Mouse (Mus musculus): ENCODE measurements around the gene Fcer1g. TPM values are rescaled to one million over a fixed set of nuclear protein-coding genes. Genes with fewer than 3 reads are reported as not detected.

Fcer1g gene
- polyA plus RNA-seq (2015; fragmentation: Nextera tagmentation; extraction: Ambion mirVana) = 115 and 118 TPM in 2 replicates

DNA sequence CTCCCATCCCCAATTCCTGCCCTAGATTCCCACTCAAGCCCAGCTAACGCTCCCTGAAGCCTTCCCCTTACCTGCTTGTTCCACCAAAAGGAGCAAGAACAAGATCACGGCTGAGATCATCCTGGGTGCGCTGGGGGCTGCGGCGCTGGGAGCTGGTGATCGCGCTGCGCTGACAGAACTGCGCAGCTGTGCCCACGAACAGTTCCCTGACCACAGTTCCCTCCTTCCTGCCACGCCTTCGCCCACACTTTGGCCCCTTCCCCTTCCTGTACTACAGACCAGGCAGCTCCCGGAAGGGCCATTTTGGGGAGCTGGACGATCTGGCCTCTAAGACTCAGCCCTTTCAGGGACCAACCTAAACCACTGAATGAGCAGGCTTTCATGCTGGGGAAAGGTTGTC is at the start of gene Fcer1g:
Gene Fcer1g (minus strand): TSS at position 240 of the 400 bp plus-strand sequence.
- no peaks in the 10 kb centered on the region for H3K9me3 ChIP-seq (replicated peaks)
- no peaks in the 10 kb centered on the region for H3K27me3 ChIP-seq
- H3K36me3 ChIP-seq (replicated peaks) = peaks cover 53% of the 10 kb centered on the region
- 0 out of 2 replicates have a peak, but pooled peaks have one; percentile 23 for ATAC-seq (ENCODE audit: insufficient read depth)
- peaks cover 50% of the 10 kb centered on the region for H3K4me1 ChIP-seq (replicated peaks)
- H3K27ac ChIP-seq (replicated peaks) = peak within 1 kb of the TSS; percentile 74
- peak within 1 kb of the TSS; percentile 43 for H3K4me3 ChIP-seq (replicated peaks)
- H3K4me2 ChIP-seq = peak within 1 kb of the TSS; percentile 27
- WGBS (ENCODE audit: insufficient replicate concordance) = 35% methylated on average over 14 of the region's 14 CpGs
- H3K9ac ChIP-seq = no peak within 1 kb of the TSS

DNA sequence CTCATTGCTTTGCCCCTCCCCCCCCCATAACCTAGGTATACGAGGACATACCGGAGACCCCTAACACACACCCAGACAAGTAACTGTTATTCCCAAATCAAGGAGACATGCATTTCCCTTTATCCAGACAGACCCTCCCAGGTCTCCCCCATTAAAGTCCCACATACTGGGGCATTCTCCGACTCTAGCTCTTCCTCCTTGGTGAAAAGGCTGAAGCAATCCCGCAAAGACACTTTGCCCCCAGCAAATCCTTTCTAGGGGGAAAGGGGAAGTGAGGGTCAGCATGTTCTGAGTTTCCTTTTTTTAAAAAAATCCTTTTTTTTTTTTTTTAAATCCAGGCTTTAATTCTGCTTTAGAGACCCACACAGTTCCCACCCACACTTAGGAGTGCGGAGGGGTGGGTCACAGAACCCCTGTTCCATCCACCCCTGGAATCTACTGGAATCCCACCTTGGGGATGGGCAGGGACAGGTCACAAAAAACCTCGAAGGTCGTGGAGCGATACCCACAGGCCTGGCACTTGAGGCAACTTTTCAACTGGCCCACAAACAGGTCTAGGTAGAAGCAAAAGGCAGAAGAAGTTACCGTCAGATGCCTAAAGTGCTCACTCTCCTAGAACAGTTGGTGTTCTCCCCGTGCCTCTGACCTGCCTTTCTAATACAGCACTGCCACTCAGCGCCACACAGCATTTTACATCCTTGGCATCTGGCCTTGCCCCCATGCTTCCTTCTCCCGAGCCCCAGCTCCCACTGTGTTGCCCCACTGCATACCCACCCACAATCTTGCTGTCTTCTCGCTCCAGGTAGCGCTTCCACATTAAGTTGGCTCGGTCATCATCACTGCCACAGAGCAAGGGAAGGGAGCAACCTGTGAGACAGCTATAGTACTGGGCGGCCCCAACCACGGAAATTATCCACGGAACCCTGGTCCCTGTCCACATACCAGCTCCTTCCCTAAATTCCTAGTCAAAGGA is 49.3 kb upstream of the Fcer1g start:
- no peaks in the 10 kb centered on the region for H3K27me3 ChIP-seq
- WGBS (ENCODE audit: insufficient replicate concordance) = 80% methylated on average over 18 of the region's 18 CpGs
- peak overlapping the region; percentile 81 for H3K4me2 ChIP-seq
- no peaks in the 10 kb centered on the region for H3K9me3 ChIP-seq (replicated peaks)
- H3K9ac ChIP-seq = no peak overlapping the region
- peaks cover 62% of the 10 kb centered on the region for H3K36me3 ChIP-seq (replicated peaks)
- H3K4me3 ChIP-seq (replicated peaks) = peak overlapping the region; percentile 73
- H3K4me1 ChIP-seq (replicated peaks) = peaks cover 76% of the 10 kb centered on the region
- peak overlapping the region; percentile 98; the same call in 1 of the 2 replicates for H3K27ac ChIP-seq (replicated peaks)
- ATAC-seq (ENCODE audit: insufficient read depth) = no peak

DNA sequence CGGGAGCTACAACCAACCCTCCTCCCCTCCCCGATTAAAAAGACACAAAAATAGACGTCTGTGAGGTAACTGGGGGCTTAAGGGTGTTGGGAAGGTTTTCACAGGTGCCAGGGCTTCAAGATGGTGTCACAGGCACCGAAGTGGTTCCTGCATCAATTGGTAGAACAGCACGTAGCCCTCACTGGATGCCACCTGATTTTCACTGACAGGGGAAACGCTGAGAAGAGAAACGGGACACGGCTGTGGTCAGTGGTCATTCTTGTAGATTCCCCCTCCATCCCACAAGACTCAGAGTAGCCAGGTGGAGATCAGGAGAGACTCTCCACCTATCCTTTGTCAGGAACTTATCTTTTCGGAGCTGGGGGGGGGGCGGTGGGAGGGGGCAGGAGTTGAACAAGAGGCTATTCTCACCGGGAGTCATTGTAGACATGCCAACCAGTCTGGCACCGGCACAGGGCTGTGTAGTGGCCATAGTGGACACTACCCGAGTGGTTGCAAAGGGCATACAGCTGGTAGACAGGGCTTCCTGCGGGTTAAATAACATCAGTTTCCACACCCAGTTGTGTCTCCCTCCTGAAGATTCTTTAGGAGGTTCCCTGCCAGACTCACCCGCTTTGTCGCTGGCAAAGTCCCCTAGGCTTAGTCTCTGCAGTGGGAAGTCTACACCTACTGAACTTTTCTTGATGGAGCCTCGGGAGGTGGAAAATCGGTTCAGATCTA is 48.1 kb upstream of the Fcer1g start:
- H3K9me3 ChIP-seq (replicated peaks) = no peaks in the 10 kb centered on the region
- ATAC-seq (ENCODE audit: insufficient read depth) = no peak
- peaks cover 74% of the 10 kb centered on the region for H3K36me3 ChIP-seq (replicated peaks)
- WGBS (ENCODE audit: insufficient replicate concordance) = 65% methylated on average over 18 of the region's 18 CpGs
- H3K27me3 ChIP-seq = no peaks in the 10 kb centered on the region
- peak overlapping the region; percentile 90 for H3K9ac ChIP-seq
- peak overlapping the region; percentile 73 for H3K4me3 ChIP-seq (replicated peaks)
- peaks cover 80% of the 10 kb centered on the region for H3K4me1 ChIP-seq (replicated peaks)
- peak overlapping the region; percentile 81 for H3K4me2 ChIP-seq
- peak overlapping the region; percentile 98 for H3K27ac ChIP-seq (replicated peaks)

DNA sequence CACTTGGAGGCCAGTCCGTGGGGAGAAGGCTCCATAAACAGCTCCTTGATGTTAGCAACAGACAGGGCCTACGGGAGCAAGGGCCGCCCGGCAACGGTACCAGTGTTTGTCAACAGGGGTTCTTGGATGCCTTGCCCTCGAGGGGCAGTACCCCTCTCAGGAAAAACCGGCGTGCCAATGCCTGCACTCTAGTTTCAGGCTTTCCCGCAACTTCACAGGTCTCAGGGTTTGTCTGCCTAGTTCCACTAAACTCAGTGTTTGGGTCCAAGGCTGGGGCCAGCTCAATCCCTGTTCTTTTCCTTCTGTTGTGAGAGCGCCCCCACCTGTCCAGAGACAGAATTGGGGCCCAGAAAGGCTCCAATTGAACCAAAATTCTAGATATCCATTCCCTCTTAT is 47.4 kb upstream of the Fcer1g start:
- H3K27me3 ChIP-seq = no peaks in the 10 kb centered on the region
- H3K27ac ChIP-seq (replicated peaks) = peak overlapping the region; percentile 98
- WGBS (ENCODE audit: insufficient replicate concordance) = under 1% methylated on average over 10 of the region's 10 CpGs
- H3K4me3 ChIP-seq (replicated peaks) = peak overlapping the region; percentile 73
- H3K4me2 ChIP-seq = peak overlapping the region; percentile 81
- peak; percentile 43 for ATAC-seq (ENCODE audit: insufficient read depth)
- H3K4me1 ChIP-seq (replicated peaks) = peaks cover 79% of the 10 kb centered on the region
- no peaks in the 10 kb centered on the region for H3K9me3 ChIP-seq (replicated peaks)
- H3K9ac ChIP-seq = peak overlapping the region; percentile 90
- peaks cover 79% of the 10 kb centered on the region for H3K36me3 ChIP-seq (replicated peaks)

DNA sequence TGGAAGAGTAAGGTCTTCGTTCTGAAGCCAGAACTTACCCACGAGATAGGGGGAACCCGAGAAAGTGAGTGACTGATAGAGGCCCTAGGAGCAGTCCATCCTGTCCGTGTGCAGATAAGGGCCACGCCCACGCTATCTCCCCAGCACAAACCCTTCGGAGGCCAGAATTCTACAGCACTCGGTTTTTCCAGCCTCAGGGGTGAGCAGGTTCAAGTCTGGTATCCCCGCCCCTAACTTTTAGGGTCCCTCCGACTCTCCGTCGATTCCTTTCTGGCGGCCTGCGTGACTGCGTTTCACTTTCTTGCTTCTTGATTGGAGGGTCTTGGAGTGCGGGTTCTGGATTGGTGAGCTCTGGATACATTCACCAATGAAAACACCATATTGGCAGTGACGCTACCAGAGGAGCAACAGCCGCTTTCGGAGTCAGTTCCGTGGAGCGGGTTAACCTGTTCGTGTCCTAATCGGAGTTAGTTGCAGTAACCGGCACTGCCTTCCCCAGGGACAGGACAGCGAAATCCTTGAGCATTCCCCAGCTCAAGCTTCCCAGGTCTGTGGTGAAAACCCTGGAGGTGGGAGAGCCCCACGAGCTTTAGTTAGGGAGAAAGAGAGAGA is 46.9 kb upstream of the Fcer1g start, which contains the start of gene Ppox:
Gene Ppox (minus strand): TSS at position 271 of the 612 bp plus-strand sequence.
- H3K4me3 ChIP-seq (replicated peaks) = peak within 1 kb of the TSS; percentile 73

DNA sequence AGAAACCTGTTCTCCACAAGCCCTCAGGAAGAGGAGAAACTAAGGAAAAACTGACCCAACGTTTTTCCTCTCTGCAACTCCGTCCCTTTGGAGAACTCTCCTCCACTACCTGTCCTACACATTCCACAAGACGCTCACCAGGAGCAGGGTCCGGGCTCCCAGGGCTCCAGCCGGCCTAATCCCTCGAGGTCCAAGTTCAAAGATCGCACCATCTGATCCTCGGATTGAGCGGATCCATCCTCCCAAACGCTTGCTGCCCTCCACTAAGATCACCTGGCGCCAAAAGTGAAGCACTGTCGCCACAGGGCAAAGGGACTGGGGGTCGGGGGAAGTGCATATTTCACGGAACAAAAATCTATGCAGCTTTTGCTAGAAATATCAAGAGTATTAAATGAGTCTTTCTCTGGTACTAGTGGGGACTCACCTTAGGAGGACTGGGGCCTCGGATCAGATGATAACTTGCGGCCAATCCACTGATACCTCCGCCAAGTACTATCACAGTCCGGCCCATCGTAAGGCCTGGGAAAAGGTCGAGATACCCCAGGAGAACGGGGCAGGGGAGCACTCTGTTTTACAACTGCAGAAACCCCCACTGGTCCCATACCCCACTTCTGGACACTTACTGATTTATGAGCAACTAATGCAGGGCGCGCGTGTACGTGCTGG is 46.2 kb upstream of the Fcer1g start:
- Histone ChIP-seq H3K9me3 (replicated peaks) (no peaks in the 10 kb centered on the region), H3K4me3 (replicated peaks) (peak overlapping the region; percentile 73), H3K27me3 (no peaks in the 10 kb centered on the region), H3K4me1 (replicated peaks) (peaks cover 77% of the 10 kb centered on the region), H3K9ac (peak overlapping the region; percentile 90), H3K36me3 (replicated peaks) (peaks cover 81% of the 10 kb centered on the region), H3K27ac (replicated peaks) (peak overlapping the region; percentile 98), H3K4me2 (peak overlapping the region; percentile 81)
- peak; percentile 50 for ATAC-seq (ENCODE audit: insufficient read depth)
- WGBS (ENCODE audit: insufficient replicate concordance) = 2% methylated on average over 25 of the region's 25 CpGs

More for the DNA sequence above, 46.9 kb upstream of the Fcer1g start, which contains the start of gene Ppox:
- Histone ChIP-seq H3K9me3 (replicated peaks) (no peaks in the 10 kb centered on the region), H3K27me3 (no peaks in the 10 kb centered on the region), H3K27ac (replicated peaks) (peak within 1 kb of the TSS; percentile 98), H3K4me1 (replicated peaks) (peaks cover 79% of the 10 kb centered on the region), H3K9ac (peak within 1 kb of the TSS; percentile 90), H3K4me2 (peak within 1 kb of the TSS; percentile 81), H3K36me3 (replicated peaks) (peaks cover 79% of the 10 kb centered on the region)
- ATAC-seq (ENCODE audit: insufficient read depth) = peak; percentile 93
- under 1% methylated on average over 26 of the region's 26 CpGs for WGBS (ENCODE audit: insufficient replicate concordance)

DNA sequence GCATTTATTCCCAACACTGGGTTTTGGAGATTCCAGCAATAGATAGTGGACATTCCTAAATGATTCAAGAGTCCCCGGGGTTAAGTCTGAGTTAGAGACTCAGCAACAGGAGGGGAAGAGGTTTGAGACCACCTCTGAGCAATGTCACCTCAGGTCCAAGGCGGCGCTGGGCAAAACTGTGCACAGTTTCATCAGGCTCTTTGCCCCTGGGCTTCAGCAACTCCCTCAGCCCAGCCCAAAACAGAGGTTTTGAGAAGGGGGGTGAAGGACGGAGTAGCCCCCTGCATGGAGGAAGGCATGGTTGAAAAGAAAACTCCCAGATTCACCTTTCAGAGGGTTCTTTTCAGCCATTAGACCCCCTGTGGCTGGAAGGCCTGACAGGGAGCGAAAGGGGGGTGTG is 45.6 kb upstream of the Fcer1g start:
- Histone ChIP-seq H3K9me3 (replicated peaks) (no peaks in the 10 kb centered on the region), H3K9ac (peak overlapping the region; percentile 90), H3K4me1 (replicated peaks) (peaks cover 77% of the 10 kb centered on the region), H3K27ac (replicated peaks) (peak overlapping the region; percentile 98), H3K4me2 (peak overlapping the region; percentile 81), H3K36me3 (replicated peaks) (peaks cover 81% of the 10 kb centered on the region), H3K4me3 (replicated peaks) (peak overlapping the region; percentile 73), H3K27me3 (no peaks in the 10 kb centered on the region)
- WGBS (ENCODE audit: insufficient replicate concordance) = 55% methylated on average over 5 of the region's 5 CpGs
- no peak for ATAC-seq (ENCODE audit: insufficient read depth)

DNA sequence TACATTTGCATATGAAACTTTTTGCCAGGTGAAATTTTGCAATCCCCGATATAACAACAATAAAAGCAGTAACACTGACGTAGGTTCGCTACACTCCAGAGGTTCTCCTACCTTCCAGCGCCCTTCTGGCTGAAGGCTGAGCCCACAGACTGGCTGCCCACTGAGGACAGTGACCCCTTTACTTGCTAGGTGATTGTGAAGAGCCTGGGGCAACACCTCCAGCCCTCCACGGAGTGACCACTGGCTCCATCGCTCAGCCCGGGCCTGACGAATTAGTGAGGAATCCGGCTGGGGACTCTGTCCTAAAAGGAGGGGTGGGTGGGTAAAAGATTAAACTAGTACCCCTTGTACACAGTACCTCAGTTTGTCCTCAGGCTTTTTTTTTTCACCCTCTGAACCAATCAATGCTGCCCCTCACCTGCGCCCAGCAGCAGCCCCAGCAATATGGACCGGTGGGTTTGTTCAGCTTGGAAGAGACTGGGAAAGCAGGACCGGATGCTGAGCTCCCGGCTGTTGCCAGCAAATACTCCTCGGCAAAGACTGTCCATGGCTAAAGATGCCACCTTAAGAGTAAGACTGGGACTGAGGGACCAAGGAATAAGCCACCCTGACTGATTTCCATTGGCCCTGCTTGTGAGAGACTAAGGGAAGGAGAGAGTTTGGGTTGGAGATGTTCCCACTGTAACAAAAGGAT is 45.0 kb upstream of the Fcer1g start:
- Histone ChIP-seq H3K36me3 (replicated peaks) (peaks cover 81% of the 10 kb centered on the region), H3K4me1 (replicated peaks) (peaks cover 76% of the 10 kb centered on the region), H3K9ac (peak overlapping the region; percentile 90), H3K27ac (replicated peaks) (peak overlapping the region; percentile 98), H3K27me3 (no peaks in the 10 kb centered on the region), H3K4me2 (peak overlapping the region; percentile 81), H3K4me3 (replicated peaks) (peak overlapping the region; percentile 73), H3K9me3 (replicated peaks) (no peaks in the 10 kb centered on the region)
- 75% methylated on average over 14 of the region's 14 CpGs for WGBS (ENCODE audit: insufficient replicate concordance)
- ATAC-seq (ENCODE audit: insufficient read depth) = no peak

DNA sequence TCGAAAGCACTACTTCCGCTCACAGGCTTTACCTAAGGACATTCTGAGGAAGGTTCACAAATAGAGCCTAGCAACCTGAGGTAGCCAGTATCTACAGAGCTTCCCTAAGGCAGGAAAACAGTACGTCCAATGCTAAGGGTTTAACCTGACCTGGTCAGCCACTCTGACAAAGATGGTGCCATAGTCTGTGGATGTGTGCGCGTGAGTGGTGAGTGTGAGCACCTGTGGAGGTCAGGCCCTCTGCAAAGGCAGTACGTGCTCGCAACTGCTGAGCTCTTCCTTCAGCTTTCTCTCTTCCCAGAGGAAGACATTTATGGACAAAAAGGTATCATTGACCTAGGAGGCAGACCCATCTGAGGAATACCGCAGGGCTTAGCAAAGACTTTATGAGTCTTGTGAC is 44.3 kb upstream of the Fcer1g start:
- Histone ChIP-seq H3K27me3 (no peaks in the 10 kb centered on the region), H3K4me2 (peak overlapping the region; percentile 81), H3K9ac (peak overlapping the region; percentile 90; the same call in 1 of the 2 replicates), H3K36me3 (replicated peaks) (peaks cover 81% of the 10 kb centered on the region), H3K4me1 (replicated peaks) (peaks cover 78% of the 10 kb centered on the region), H3K4me3 (replicated peaks) (peak overlapping the region; percentile 73), H3K27ac (replicated peaks) (peak overlapping the region; percentile 98), H3K9me3 (replicated peaks) (no peaks in the 10 kb centered on the region)
- no peak for ATAC-seq (ENCODE audit: insufficient read depth)
- 93% methylated on average over 8 of the region's 8 CpGs for WGBS (ENCODE audit: insufficient replicate concordance)

DNA sequence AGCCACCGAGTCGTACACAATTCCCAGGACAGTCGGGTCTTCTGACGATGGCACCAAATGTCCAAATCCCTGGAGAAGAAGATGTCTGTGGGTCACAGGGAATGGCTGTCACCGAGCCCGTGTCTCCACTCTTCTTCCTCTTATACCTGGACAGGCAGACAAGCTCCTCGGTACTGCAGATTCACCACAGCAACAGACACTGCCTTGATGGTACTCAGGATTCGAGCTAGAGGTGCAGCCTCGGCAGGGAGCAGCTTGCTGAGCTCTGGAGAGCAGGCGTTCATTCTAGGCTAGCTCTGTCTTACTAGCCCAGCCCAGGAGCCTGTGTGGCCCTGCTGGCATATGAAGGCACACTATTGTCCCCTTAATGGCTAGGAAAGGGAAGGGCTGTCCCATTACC is 43.6 kb upstream of the Fcer1g start:
- Histone ChIP-seq H3K4me3 (replicated peaks) (peak overlapping the region; percentile 73), H3K4me1 (replicated peaks) (peaks cover 71% of the 10 kb centered on the region), H3K9ac (peak overlapping the region; percentile 90; the same call in 1 of the 2 replicates), H3K36me3 (replicated peaks) (peaks cover 81% of the 10 kb centered on the region), H3K27me3 (no peaks in the 10 kb centered on the region), H3K9me3 (replicated peaks) (no peaks in the 10 kb centered on the region), H3K27ac (replicated peaks) (peak overlapping the region; percentile 98), H3K4me2 (peak overlapping the region; percentile 81)
- ATAC-seq (ENCODE audit: insufficient read depth) = no peak
- WGBS (ENCODE audit: insufficient replicate concordance) = 85% methylated on average over 10 of the region's 10 CpGs

Data from liver, embryonic 15.5 days (tissue).